In the genomic region with DNA sequence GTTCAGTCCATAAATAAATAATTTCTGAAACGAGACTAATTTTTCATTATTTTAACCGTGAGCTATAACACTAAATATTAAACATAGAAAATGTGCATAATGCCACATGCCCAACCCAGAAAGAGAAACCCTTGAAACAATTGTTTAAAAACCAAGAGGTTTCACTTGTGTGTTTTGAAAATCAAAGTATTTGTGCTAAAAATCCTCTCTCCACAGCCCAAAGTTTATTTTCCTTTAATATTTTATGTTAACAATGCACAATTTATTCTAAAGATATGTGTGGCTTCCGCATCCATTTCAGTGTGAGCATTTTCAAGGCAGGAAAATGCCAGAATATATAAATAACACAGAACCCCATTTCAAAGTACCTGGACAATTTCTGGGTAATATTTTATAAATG, we compare ENCODE assay signal across 13 mouse cellular contexts.
DNase-seq lines count a peak whose midpoint lies in the region; ATAC-seq and TF ChIP-seq lines count a peak whose summit lies in the region.
"Had no signal": no experiment of that assay in that cellular context is flagged by ENCODE, and none has a peak within 500 bp of the region (broad histone marks: within the 10 kb centered on the region; RNA-seq: fewer than 3 reads in every experiment).

No protein-coding gene starts in this region.

- H3K4me3 ChIP-seq in intestine, embryonic 14.5 days (ENCODE audit: low read depth, low read length), result peak overlapping the region; percentile 49; the same call in 1 of the 2 replicates
- no peak overlapping the region for H3K4me3 ChIP-seq in intestine, embryonic 15.5 days (replicated peaks)
- no peak overlapping the region for H3K4me3 ChIP-seq in midbrain, embryonic 14.5 days (replicated peaks; ENCODE audit: low read depth, low read length)
- no peak overlapping the region for H3K4me3 ChIP-seq in midbrain, postnatal 0 days (ENCODE audit: low read depth, low read length)
- no peak overlapping the region for H3K4me3 ChIP-seq in hindbrain, embryonic 12.5 days
- no peak overlapping the region for H3K4me3 ChIP-seq in stomach, embryonic 16.5 days (replicated peaks; ENCODE audit: low read length)
- H3K4me3 ChIP-seq: erythroblast, embryonic 14.5 days; midbrain, embryonic 13.5 days had no signal

- 15% methylated on average over 3 of the region's 3 CpGs for WGBS in intestine, embryonic 14.5 days
- 23% methylated on average over 3 of the region's 3 CpGs for WGBS in intestine, embryonic 15.5 days
- WGBS in midbrain, embryonic 14.5 days, result 9% methylated on average over 3 of the region's 3 CpGs
- WGBS in midbrain, postnatal 0 days, result 11% methylated on average over 3 of the region's 3 CpGs
- 13% methylated on average over 3 of the region's 3 CpGs for WGBS in hindbrain, embryonic 12.5 days
- 16% methylated on average over 3 of the region's 3 CpGs for WGBS in stomach, embryonic 16.5 days

- no peaks in the 10 kb centered on the region for H3K36me3 ChIP-seq in intestine, embryonic 14.5 days (ENCODE audit: control insufficient read depth, insufficient read depth, low read length)
- no peaks in the 10 kb centered on the region for H3K36me3 ChIP-seq in intestine, embryonic 15.5 days
- no peaks in the 10 kb centered on the region for H3K36me3 ChIP-seq in midbrain, embryonic 14.5 days (ENCODE audit: control insufficient read depth, insufficient read depth, low read length)
- H3K36me3 ChIP-seq in midbrain, postnatal 0 days (ENCODE audit: insufficient read depth, low read length), result no peaks in the 10 kb centered on the region
- H3K36me3 ChIP-seq in hindbrain, embryonic 12.5 days, result no peaks in the 10 kb centered on the region
- no peaks in the 10 kb centered on the region for H3K36me3 ChIP-seq in stomach, embryonic 16.5 days (ENCODE audit: control insufficient read depth, insufficient read depth, low read length)
- H3K36me3 ChIP-seq: midbrain, embryonic 13.5 days had no signal

- H3K9ac ChIP-seq in intestine, embryonic 14.5 days (ENCODE audit: low read length), result peak overlapping the region; percentile 92
- no peak overlapping the region for H3K9ac ChIP-seq in intestine, embryonic 15.5 days
- no peak overlapping the region for H3K9ac ChIP-seq in midbrain, embryonic 14.5 days (replicated peaks; ENCODE audit: low read length)
- H3K9ac ChIP-seq in midbrain, postnatal 0 days (replicated peaks; ENCODE audit: low read length, poor library complexity, severe bottlenecking), result no peak overlapping the region
- H3K9ac ChIP-seq in hindbrain, embryonic 12.5 days, result no peak overlapping the region
- no peak overlapping the region for H3K9ac ChIP-seq in stomach, embryonic 16.5 days (ENCODE audit: low read length)
- H3K9ac ChIP-seq: midbrain, embryonic 13.5 days had no signal

- no peak for DNase-seq in intestine, embryonic 14.5 days (ENCODE audit: low spot score)
- peak; percentile 32 for DNase-seq in midbrain, embryonic 14.5 days
- no peak for DNase-seq in midbrain, postnatal 0 days (ENCODE audit: low spot score)
- no peak for DNase-seq in right cerebral cortex, postnatal 10 days (ENCODE audit: low spot score in 2 of 2)
- DNase-seq: heart, postnatal 14 days; kidney, adult 8-10 months; thymus, adult 18-20 months had no signal

- no peaks in the 10 kb centered on the region for H3K27me3 ChIP-seq in intestine, embryonic 14.5 days (replicated peaks; ENCODE audit: control insufficient read depth, insufficient read depth, low read length)
- 0 out of 2 replicates have a peak, but pooled peaks cover 4% of the 10 kb centered on the region for H3K27me3 ChIP-seq in intestine, embryonic 15.5 days (replicated peaks)
- H3K27me3 ChIP-seq in midbrain, embryonic 14.5 days (ENCODE audit: control insufficient read depth, insufficient read depth, low read length), result peaks cover 51% of the 10 kb centered on the region
- H3K27me3 ChIP-seq in midbrain, postnatal 0 days (ENCODE audit: insufficient read depth, low read length), result peaks cover 14% of the 10 kb centered on the region
- H3K27me3 ChIP-seq in hindbrain, embryonic 12.5 days, result peaks cover 7% of the 10 kb centered on the region
- H3K27me3 ChIP-seq in stomach, embryonic 16.5 days (ENCODE audit: control insufficient read depth, insufficient read depth, low read length), result no peaks in the 10 kb centered on the region

- H3K27ac ChIP-seq in intestine, embryonic 14.5 days (ENCODE audit: low read depth), result peak overlapping the region; percentile 95
- H3K27ac ChIP-seq in intestine, embryonic 15.5 days, result no peak overlapping the region
- no peak overlapping the region for H3K27ac ChIP-seq in midbrain, embryonic 14.5 days (replicated peaks; ENCODE audit: low read depth, low read length)
- H3K27ac ChIP-seq in midbrain, postnatal 0 days (ENCODE audit: low read depth, low read length), result no peak overlapping the region
- peak overlapping the region; percentile 40 for H3K27ac ChIP-seq in hindbrain, embryonic 12.5 days
- H3K27ac ChIP-seq in stomach, embryonic 16.5 days (ENCODE audit: low read length), result no peak overlapping the region
- H3K27ac ChIP-seq: midbrain, embryonic 13.5 days had no signal

- peak overlapping the region; percentile 90 for H3K4me2 ChIP-seq in intestine, embryonic 14.5 days (ENCODE audit: low read length)
- no peak overlapping the region; the same call in 1 of the 2 replicates for H3K4me2 ChIP-seq in intestine, embryonic 15.5 days (replicated peaks)
- no peak overlapping the region for H3K4me2 ChIP-seq in midbrain, embryonic 14.5 days (ENCODE audit: low read length)
- no peak overlapping the region for H3K4me2 ChIP-seq in midbrain, postnatal 0 days (ENCODE audit: low read depth, low read length, poor library complexity, severe bottlenecking)
- H3K4me2 ChIP-seq in hindbrain, embryonic 12.5 days (replicated peaks), result peak overlapping the region; percentile 89
- H3K4me2 ChIP-seq in stomach, embryonic 16.5 days (ENCODE audit: low read depth, low read length), result peak overlapping the region; percentile 97
- H3K4me2 ChIP-seq: midbrain, embryonic 13.5 days had no signal

- no peaks in the 10 kb centered on the region for H3K9me3 ChIP-seq in intestine, embryonic 14.5 days (ENCODE audit: control insufficient read depth, low read length)
- no peaks in the 10 kb centered on the region for H3K9me3 ChIP-seq in intestine, embryonic 15.5 days
- H3K9me3 ChIP-seq in midbrain, embryonic 14.5 days (ENCODE audit: control insufficient read depth, low read length), result no peaks in the 10 kb centered on the region
- H3K9me3 ChIP-seq in midbrain, postnatal 0 days (ENCODE audit: low read length), result no peaks in the 10 kb centered on the region
- H3K9me3 ChIP-seq in hindbrain, embryonic 12.5 days (replicated peaks), result no peaks in the 10 kb centered on the region
- no peaks in the 10 kb centered on the region for H3K9me3 ChIP-seq in stomach, embryonic 16.5 days (replicated peaks; ENCODE audit: control insufficient read depth, low read length)
- H3K9me3 ChIP-seq: midbrain, embryonic 13.5 days had no signal

- H3K4me1 ChIP-seq in intestine, embryonic 14.5 days (replicated peaks; ENCODE audit: control insufficient read depth, insufficient read depth, low read length), result peaks cover 42% of the 10 kb centered on the region
- peaks cover 11% of the 10 kb centered on the region; the same call in 1 of the 2 replicates for H3K4me1 ChIP-seq in intestine, embryonic 15.5 days (replicated peaks)
- peaks cover 13% of the 10 kb centered on the region; the same call in 1 of the 2 replicates for H3K4me1 ChIP-seq in midbrain, embryonic 14.5 days (ENCODE audit: control insufficient read depth, insufficient read depth, low read length)
- no peaks in the 10 kb centered on the region for H3K4me1 ChIP-seq in midbrain, postnatal 0 days (ENCODE audit: insufficient read depth, low read length)
- H3K4me1 ChIP-seq in hindbrain, embryonic 12.5 days, result peaks cover 49% of the 10 kb centered on the region
- peaks cover 9% of the 10 kb centered on the region; the same call in 1 of the 2 replicates for H3K4me1 ChIP-seq in stomach, embryonic 16.5 days (ENCODE audit: control insufficient read depth, insufficient read depth, low read length)

- ATAC-seq in intestine, embryonic 14.5 days (replicated peaks; ENCODE audit: low FRiP score, low TSS enrichment, low read depth), result no peak
- no peak for ATAC-seq in intestine, embryonic 15.5 days
- ATAC-seq in midbrain, embryonic 14.5 days (ENCODE audit: low FRiP score, low TSS enrichment), result no peak
- no peak for ATAC-seq in midbrain, postnatal 0 days (ENCODE audit: low FRiP score)
- ATAC-seq in hindbrain, embryonic 12.5 days (ENCODE audit: low FRiP score), result no peak
- ATAC-seq in stomach, embryonic 16.5 days (ENCODE audit: insufficient read depth, low FRiP score), result no peak
- ATAC-seq: CD4-positive, CD25-positive, alpha-beta regulatory T cell, adult 4 months; midbrain, embryonic 13.5 days had no signal

- no peak for TF ChIP-seq CTCF in midbrain, postnatal 0 days (IDR thresholded peaks at IDR 0.05)

Comparison
In these comparisons a context has a peak if more than half of its experiments do, and no peak if none do; other contexts are left out.
1. H3K27ac ChIP-seq: peak in intestine, embryonic 14.5 days (single experiment) and hindbrain, embryonic 12.5 days (single experiment); none in intestine, embryonic 15.5 days (single experiment), midbrain, embryonic 14.5 days (single experiment), midbrain, postnatal 0 days (single experiment) and stomach, embryonic 16.5 days (single experiment).
2. H3K4me2 ChIP-seq: peak in intestine, embryonic 14.5 days (single experiment), hindbrain, embryonic 12.5 days (single experiment) and stomach, embryonic 16.5 days (single experiment); none in intestine, embryonic 15.5 days (single experiment), midbrain, embryonic 14.5 days (single experiment) and midbrain, postnatal 0 days (single experiment).